Mouse (Mus musculus) forebrain, embryonic 16.5 days (tissue): ENCODE measurements around the gene Zcchc4. TPM values are rescaled to one million over a fixed set of nuclear protein-coding genes. Genes with fewer than 3 reads are reported as not detected.

Experiments used
- ATAC-seq: fragments of 200-750 bp; cut with Nextera tagmentation; 2 replicates; pipeline ENCODE4 v1.8.0; 2017; ENCODE audit warnings: mild to moderate bottlenecking, moderate library complexity
- H3K27ac ChIP-seq: fragments of 300-500 bp; sonication (generic); 2 replicates; pipeline ENCODE4 v1.5.1; 2014; ENCODE audit warnings: low read length, control low read depth
- H3K27me3 ChIP-seq: fragments of 300-500 bp; sonication (generic); replicated peaks from 2 replicates; pipeline ENCODE4 v1.6.1; 2014; ENCODE audit warnings: low read length; ENCODE audit not compliant: control insufficient read depth, insufficient read depth
- H3K36me3 ChIP-seq: fragments of 300-500 bp; sonication (generic); 2 replicates; pipeline ENCODE4 v1.6.1; 2014; ENCODE audit not compliant: control insufficient read depth, insufficient read depth
- H3K4me1 ChIP-seq: fragments of 300-500 bp; sonication (generic); replicated peaks from 2 replicates; pipeline ENCODE4 v1.6.1; 2014; ENCODE audit warnings: low read length; ENCODE audit not compliant: control insufficient read depth, insufficient read depth
- H3K4me2 ChIP-seq: fragments of 300-500 bp; sonication (generic); 2 replicates; pipeline ENCODE4 v1.6.1; 2014; ENCODE audit warnings: mild to moderate bottlenecking, low read length, control low read depth
- H3K4me3 ChIP-seq: fragments of 300-500 bp; sonication (generic); replicated peaks from 2 replicates; pipeline ENCODE4 v1.5.1; 2014; ENCODE audit warnings: mild to moderate bottlenecking, low read length, control low read depth
- H3K9ac ChIP-seq: fragments of 300-500 bp; sonication (generic); replicated peaks from 2 replicates; pipeline ENCODE4 v1.6.1; 2014; ENCODE audit warnings: low read depth, low read length, control low read depth
- H3K9me3 ChIP-seq: fragments of 300-500 bp; sonication (generic); 2 replicates; pipeline ENCODE4 v1.6.1; 2016; ENCODE audit warnings: low read length; ENCODE audit not compliant: control insufficient read depth
- WGBS: fragments of 180-500 bp; shearing (Covaris S2); extraction: QIAGEN DNeasy Blood & Tissue Kit; methylation state at CpG from one replicate; pipeline ENCODE4 v1.1.7; 2014; 5-methylcytosine and 5-hydroxymethylcytosine counted together
- polyA plus RNA-seq: library from polyadenylated mRNA; unstranded; fragments of >200 nt; fragmentation: Nextera tagmentation; extraction: Ambion mirVana; gene quantifications from 2 replicates; pipeline ENCODE4 v1.2.1, GENCODE M21; 2015

Zcchc4 gene
- polyA plus RNA-seq, 1 experiment from 2014 or later = 15.3 TPM

DNA sequence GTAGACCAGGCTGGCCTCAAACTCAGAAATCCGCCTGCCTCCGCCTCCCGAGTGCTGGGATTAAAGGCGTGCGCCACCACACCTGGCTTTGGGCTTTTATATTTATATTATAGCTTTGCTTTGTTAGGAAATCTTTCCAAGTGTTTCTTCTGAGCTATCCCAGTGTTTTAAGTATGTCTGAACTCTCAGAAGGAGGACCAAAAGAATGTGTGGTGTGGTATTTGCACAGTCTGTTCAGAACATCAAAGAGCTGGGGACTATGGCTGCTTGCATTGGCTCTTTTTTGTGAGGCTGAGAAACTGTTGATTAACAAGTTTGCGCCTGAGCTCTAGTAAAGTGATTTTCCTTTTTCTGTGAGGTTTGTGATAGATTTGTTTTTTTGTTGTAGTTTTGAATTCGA is 69.1 kb downstream of the Zcchc4 start:
- Histone ChIP-seq H3K4me3 (no peak overlapping the region), H3K36me3 (peaks cover 41% of the 10 kb centered on the region), H3K9me3 (no peaks in the 10 kb centered on the region), H3K27ac (no peak overlapping the region), H3K9ac (no peak overlapping the region), H3K4me1 (no peaks in the 10 kb centered on the region), H3K4me2 (no peak overlapping the region), H3K27me3 (no peaks in the 10 kb centered on the region)
- no peak for ATAC-seq
- WGBS = 94% methylated on average over 7 of the region's 7 CpGs

DNA sequence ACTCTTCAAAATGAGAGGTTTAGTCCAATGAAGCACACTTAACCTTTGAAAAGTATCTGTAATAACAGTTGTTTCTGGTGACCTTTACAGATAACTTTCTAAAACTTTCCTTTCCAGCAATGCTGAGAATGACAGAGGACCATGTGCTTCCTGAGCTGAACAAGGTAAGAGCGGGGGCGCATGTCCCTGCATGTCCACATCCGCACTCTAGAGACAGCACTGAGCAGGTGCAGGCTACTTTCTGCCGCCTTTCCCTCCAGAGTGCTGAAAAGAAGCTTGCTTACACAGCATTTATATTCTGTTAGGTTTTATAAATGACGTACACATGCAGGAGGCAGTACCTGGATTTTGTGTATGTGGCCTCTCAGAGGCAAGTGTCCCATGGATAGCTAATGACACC is 80.5 kb downstream of the Zcchc4 start:
- Histone ChIP-seq H3K4me1 (no peaks in the 10 kb centered on the region), H3K4me2 (no peak overlapping the region), H3K36me3 (peaks cover 40% of the 10 kb centered on the region), H3K9me3 (no peaks in the 10 kb centered on the region), H3K4me3 (no peak overlapping the region), H3K9ac (no peak overlapping the region), H3K27me3 (no peaks in the 10 kb centered on the region), H3K27ac (no peak overlapping the region)
- no peak for ATAC-seq
- WGBS = 87% methylated on average over 5 of the region's 5 CpGs

DNA sequence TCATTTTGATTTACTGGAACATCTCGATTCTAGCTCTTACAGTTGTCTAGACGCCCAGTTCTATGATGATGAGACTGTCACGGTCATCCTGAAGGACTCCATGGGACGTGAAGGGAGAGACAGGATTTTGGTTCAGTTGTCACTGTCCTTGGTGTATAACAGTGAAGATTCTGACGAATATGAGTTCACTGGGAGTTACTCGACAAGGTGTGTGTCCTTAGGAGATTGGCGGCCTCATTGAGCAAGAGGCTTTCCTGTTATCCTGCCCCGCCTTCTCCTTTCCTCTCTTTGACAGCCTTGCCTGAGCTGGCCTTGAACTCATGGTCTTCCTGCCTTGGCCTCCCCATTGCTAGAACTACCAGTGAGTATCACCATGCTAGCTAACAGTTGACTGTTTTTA is 89.2 kb downstream of the Zcchc4 start:
- no peak overlapping the region for H3K27ac ChIP-seq

DNA sequence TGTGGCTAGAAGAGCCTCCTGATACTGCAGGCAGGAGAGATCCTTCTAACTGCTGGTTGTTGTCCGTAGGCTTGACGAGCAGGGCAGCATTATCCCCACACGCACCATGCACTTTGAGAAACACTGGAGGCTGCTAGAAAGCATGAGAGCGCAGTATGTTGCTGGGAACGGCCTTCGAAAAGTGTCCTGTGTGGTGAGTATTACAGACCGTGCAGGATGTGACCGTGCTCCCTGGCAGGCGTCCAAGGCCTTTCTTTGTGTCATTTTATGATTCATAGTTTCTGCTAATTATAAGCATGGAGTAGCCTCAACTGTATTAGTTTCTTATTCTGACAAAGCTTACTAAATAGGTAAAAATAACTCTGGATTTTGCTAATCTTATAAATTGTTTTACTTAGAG is 90.6 kb downstream of the Zcchc4 start:
- Histone ChIP-seq H3K27me3 (no peaks in the 10 kb centered on the region), H3K9ac (no peak overlapping the region), H3K27ac (no peak overlapping the region), H3K4me2 (no peak overlapping the region), H3K9me3 (no peaks in the 10 kb centered on the region), H3K4me1 (no peaks in the 10 kb centered on the region), H3K4me3 (no peak overlapping the region), H3K36me3 (peaks cover 50% of the 10 kb centered on the region)
- WGBS = 66% methylated on average over 9 of the region's 9 CpGs
- ATAC-seq = no peak

More for the DNA sequence above, 89.2 kb downstream of the Zcchc4 start:
- no peaks in the 10 kb centered on the region for H3K4me1 ChIP-seq
- no peak overlapping the region for H3K4me3 ChIP-seq
- no peak overlapping the region for H3K4me2 ChIP-seq
- 93% methylated on average over 8 of the region's 8 CpGs for WGBS
- no peak overlapping the region for H3K9ac ChIP-seq
- no peak for ATAC-seq
- H3K9me3 ChIP-seq = no peaks in the 10 kb centered on the region
- no peaks in the 10 kb centered on the region for H3K27me3 ChIP-seq
- peaks cover 54% of the 10 kb centered on the region for H3K36me3 ChIP-seq

DNA sequence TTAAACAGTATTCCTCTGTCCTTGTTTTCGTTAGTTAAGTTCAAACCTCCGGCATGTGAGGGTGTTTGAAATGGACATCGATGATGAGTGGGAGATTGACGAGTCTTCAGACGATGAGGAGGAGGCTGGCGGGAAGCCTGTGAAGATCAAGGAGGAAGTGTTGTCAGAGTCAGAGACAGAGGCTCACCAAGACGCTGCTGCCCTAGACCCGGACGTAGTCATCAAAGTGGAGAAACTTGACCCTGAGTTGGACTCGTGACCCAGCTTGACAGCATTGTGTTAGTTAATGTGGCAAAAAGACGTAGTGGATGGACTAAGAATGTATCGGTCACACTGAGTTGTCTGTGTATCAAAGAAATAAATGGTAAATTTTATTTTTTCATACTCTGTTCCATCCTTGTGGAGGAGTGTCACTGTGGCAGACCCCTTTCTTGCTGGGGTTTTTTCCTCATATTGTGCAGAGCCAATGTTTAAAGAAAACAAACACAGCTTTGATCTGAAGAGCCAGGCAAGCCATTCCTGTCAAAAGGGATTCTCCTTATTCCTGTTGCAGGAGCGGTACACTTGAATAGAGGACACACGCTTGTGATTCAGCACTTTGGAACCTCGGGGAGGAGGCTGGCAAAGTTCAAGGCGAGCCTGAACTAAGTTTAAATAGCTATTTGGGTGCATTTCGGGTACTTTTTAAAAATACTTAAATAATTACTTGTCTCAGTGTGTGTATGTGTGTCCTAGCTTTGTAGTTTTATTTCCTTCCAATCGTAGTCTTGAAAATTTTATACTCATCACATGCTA is 91.3 kb downstream of the Zcchc4 start:
- H3K27ac ChIP-seq = no peak overlapping the region
- no peak for ATAC-seq
- H3K9me3 ChIP-seq = no peaks in the 10 kb centered on the region
- 88% methylated on average over 18 of the region's 18 CpGs for WGBS
- no peaks in the 10 kb centered on the region for H3K4me1 ChIP-seq
- no peak overlapping the region for H3K4me2 ChIP-seq
- no peaks in the 10 kb centered on the region for H3K27me3 ChIP-seq
- H3K4me3 ChIP-seq = no peak overlapping the region
- H3K9ac ChIP-seq = no peak overlapping the region
- peaks cover 43% of the 10 kb centered on the region for H3K36me3 ChIP-seq

DNA sequence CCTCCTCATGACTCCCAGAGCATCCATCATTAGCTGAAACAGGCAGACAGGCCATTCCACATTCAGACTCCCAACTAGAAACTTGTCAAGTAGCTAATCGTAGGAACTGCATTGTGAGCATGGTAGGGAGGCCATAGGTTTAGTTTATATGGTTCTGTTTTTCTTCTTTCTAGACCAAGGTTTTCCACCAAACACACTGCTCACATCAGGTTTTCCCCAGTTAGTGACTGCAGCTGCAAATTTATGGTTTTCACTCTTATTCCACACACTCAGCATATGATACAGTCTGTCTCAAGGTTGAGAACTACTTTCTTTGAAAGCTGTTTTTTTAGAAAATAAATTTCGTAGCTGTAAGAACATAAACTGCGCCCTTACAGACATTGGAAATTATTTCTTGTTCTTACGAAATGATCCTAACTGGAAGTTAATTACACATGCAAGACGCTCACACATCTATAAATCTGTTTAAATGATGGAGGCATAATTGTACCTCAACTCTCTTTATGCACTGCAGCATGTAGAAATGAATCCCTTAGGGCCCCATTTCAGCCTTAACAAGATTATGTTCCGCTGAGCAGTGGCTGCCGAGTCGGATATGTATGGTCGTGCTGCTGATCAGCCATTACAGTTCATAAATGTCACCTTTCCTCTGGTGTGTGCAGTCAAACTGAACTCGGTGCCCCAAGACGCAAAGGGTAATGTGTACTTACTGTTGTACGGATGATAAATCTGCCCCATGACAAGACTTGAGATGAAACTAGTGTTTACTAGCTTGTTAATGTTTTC is 93.9 kb downstream of the Zcchc4 start:
- WGBS = 89% methylated on average over 12 of the region's 12 CpGs
- H3K36me3 ChIP-seq = peaks cover 26% of the 10 kb centered on the region
- ATAC-seq = no peak

DNA sequence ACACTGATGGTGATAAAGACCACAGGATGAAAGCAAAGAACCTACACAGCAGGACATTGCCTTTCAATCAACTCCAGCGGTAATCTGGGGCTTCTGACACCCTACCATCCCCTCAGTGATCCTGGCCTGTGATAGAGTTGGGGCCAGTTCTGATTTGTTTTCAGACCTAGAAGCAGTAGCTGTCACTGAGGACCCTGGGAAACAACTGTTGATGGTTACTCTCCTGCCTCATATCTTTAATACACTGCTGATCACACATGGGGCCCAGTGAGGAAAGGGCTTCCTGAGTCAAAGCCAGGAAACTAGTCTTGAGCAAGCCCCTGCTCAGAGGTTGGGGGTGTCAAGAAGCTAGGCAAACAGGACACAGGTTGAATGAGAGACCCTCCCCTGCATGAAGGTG is 96.3 kb downstream of the Zcchc4 start:
- Histone ChIP-seq H3K36me3 (peaks cover 13% of the 10 kb centered on the region), H3K9ac (no peak overlapping the region), H3K4me1 (no peaks in the 10 kb centered on the region), H3K27ac (no peak overlapping the region), H3K4me3 (no peak overlapping the region), H3K9me3 (no peaks in the 10 kb centered on the region), H3K4me2 (no peak overlapping the region), H3K27me3 (no peaks in the 10 kb centered on the region)
- 23% methylated on average over 1 of the region's 1 CpGs for WGBS
- no peak for ATAC-seq

More for the DNA sequence above, 93.9 kb downstream of the Zcchc4 start:
- Histone ChIP-seq H3K9ac (no peak overlapping the region), H3K27me3 (no peaks in the 10 kb centered on the region), H3K4me1 (no peaks in the 10 kb centered on the region), H3K4me2 (no peak overlapping the region), H3K9me3 (no peaks in the 10 kb centered on the region), H3K4me3 (no peak overlapping the region), H3K27ac (no peak overlapping the region)

DNA sequence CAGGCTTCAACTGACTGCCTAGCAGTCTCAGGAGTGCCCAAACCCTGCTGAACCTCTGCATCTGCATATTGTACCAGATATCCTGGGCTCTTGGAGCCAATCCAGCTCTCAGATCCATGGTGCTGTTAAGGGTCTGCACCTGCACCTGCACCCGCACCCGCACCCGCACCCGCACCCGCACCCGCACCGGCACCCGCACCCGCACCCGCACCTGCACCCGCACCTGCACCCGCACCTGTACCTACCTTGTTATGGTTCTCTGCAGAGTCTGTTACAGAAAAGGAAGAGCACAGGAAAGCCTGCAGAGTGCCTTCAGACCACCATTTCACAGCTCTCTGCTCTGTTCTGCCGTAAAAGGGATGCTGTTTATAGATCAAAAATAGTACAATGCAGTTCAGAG is 96.8 kb downstream of the Zcchc4 start:
- no peak for ATAC-seq
- H3K9me3 ChIP-seq = no peaks in the 10 kb centered on the region
- H3K4me3 ChIP-seq = no peak overlapping the region

More for the DNA sequence above, 96.8 kb downstream of the Zcchc4 start:
- no peaks in the 10 kb centered on the region for H3K27me3 ChIP-seq
- H3K36me3 ChIP-seq = peaks cover 9% of the 10 kb centered on the region
- no peak overlapping the region for H3K27ac ChIP-seq
- H3K9ac ChIP-seq = no peak overlapping the region
- 92% methylated on average over 13 of the region's 13 CpGs for WGBS
- no peaks in the 10 kb centered on the region for H3K4me1 ChIP-seq
- no peak overlapping the region for H3K4me2 ChIP-seq
